ENCODE assay signal across 7 mouse cellular contexts in the genomic region with DNA sequence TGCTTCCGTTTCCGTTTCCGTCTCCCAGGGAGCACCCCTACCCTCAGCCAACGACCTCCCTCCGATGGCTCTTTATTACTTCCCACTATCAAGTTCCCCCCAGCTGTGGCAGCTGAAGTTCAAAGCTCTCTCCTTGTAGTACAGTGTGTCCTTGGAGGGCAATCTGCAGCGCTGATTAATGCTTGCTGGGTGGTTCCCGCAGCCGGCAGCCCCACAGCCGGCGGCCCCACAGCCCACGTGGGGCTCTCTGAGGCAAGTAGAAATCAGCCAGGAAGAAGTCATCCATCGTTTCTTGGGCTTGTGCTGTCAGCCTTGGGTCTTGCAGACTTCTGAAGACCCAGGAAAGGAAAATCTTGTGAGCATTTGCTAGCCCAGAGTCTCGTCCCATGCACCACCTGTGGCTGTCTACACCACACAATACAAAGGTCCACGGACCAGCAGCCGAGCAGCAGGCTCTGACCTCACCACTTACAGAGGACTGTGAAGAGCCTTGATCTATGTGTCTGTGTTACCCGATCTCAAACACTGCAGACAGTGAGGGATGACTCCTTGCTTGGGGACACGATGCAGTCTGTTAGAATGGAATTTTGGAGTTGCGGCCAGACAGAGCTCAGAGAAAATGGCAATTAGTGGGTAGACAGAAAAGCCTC.
DNase-seq lines count a peak whose midpoint lies in the region; ATAC-seq and TF ChIP-seq lines count a peak whose summit lies in the region.

No protein-coding gene starts in this region.

- 22% methylated on average over 18 of the region's 18 CpGs for WGBS in embryonic facial prominence, embryonic 13.5 days
- 13% methylated on average over 18 of the region's 18 CpGs for WGBS in limb, embryonic 11.5 days
- WGBS in midbrain, postnatal 0 days, result 39% methylated on average over 18 of the region's 18 CpGs

- no peaks in the 10 kb centered on the region for H3K9me3 ChIP-seq in embryonic facial prominence, embryonic 13.5 days
- H3K9me3 ChIP-seq in limb, embryonic 11.5 days (ENCODE audit: control insufficient read depth, low read length), result no peaks in the 10 kb centered on the region
- no peaks in the 10 kb centered on the region for H3K9me3 ChIP-seq in midbrain, postnatal 0 days (ENCODE audit: low read length)

- TF ChIP-seq CTCF in midbrain, postnatal 0 days (IDR thresholded peaks at IDR 0.05), result no peak

- no peak overlapping the region; the same call in 1 of the 2 replicates for H3K9ac ChIP-seq in embryonic facial prominence, embryonic 13.5 days
- H3K9ac ChIP-seq in limb, embryonic 11.5 days (ENCODE audit: low read length), result no peak overlapping the region
- H3K9ac ChIP-seq in midbrain, postnatal 0 days (replicated peaks; ENCODE audit: low read length, poor library complexity, severe bottlenecking), result no peak overlapping the region

- no peaks in the 10 kb centered on the region for H3K27me3 ChIP-seq in embryonic facial prominence, embryonic 13.5 days
- no peaks in the 10 kb centered on the region for H3K27me3 ChIP-seq in limb, embryonic 11.5 days (ENCODE audit: control insufficient read depth, insufficient read depth, low read length)
- H3K27me3 ChIP-seq in midbrain, postnatal 0 days (ENCODE audit: insufficient read depth, low read length), result 0 out of 2 replicates have a peak, but pooled peaks cover 3% of the 10 kb centered on the region

- peak overlapping the region; percentile 21; the same call in 1 of the 2 replicates for H3K4me2 ChIP-seq in embryonic facial prominence, embryonic 13.5 days
- H3K4me2 ChIP-seq in limb, embryonic 11.5 days (ENCODE audit: low read depth, severe bottlenecking), result peak overlapping the region; percentile 28; the same call in 1 of the 2 replicates
- H3K4me2 ChIP-seq in midbrain, postnatal 0 days (ENCODE audit: low read depth, low read length, poor library complexity, severe bottlenecking), result no peak overlapping the region

- H3K36me3 ChIP-seq in embryonic facial prominence, embryonic 13.5 days, result no peaks in the 10 kb centered on the region
- H3K36me3 ChIP-seq in limb, embryonic 11.5 days (ENCODE audit: control insufficient read depth, insufficient read depth, low read length), result no peaks in the 10 kb centered on the region
- no peaks in the 10 kb centered on the region for H3K36me3 ChIP-seq in midbrain, postnatal 0 days (ENCODE audit: insufficient read depth, low read length)

- no peak overlapping the region for H3K4me3 ChIP-seq in embryonic facial prominence, embryonic 13.5 days
- H3K4me3 ChIP-seq in limb, embryonic 11.5 days (ENCODE audit: low read depth, low read length), result no peak overlapping the region
- H3K4me3 ChIP-seq in midbrain, postnatal 0 days (ENCODE audit: low read depth, low read length), result no peak overlapping the region

- ATAC-seq in embryonic facial prominence, embryonic 13.5 days (ENCODE audit: insufficient number of reproducible peaks, insufficient read depth, low FRiP score, low TSS enrichment, low read depth), result no peak
- no peak for ATAC-seq in limb, embryonic 11.5 days (ENCODE audit: insufficient number of reproducible peaks, low FRiP score, low TSS enrichment, low read depth)
- peak; percentile 42 for ATAC-seq in midbrain, postnatal 0 days (ENCODE audit: low FRiP score)

- H3K4me1 ChIP-seq in embryonic facial prominence, embryonic 13.5 days, result peaks cover 68% of the 10 kb centered on the region
- H3K4me1 ChIP-seq in limb, embryonic 11.5 days (ENCODE audit: control insufficient read depth, insufficient read depth, low read length), result peaks cover 24% of the 10 kb centered on the region
- no peaks in the 10 kb centered on the region for H3K4me1 ChIP-seq in midbrain, postnatal 0 days (ENCODE audit: insufficient read depth, low read length)

- DNase-seq in adrenal gland, adult 2 months, result peak; percentile 87
- DNase-seq in heart, postnatal 4 days, result peak; percentile 33
- peak; percentile 62 for DNase-seq in limb, embryonic 11.5 days (ENCODE audit: low spot score)
- peak; percentile 54 for DNase-seq in midbrain, postnatal 0 days (ENCODE audit: low spot score)
- no peak for DNase-seq in frontal cortex, postnatal 25 days (ENCODE audit: low spot score in 2 of 2)
- no peak for DNase-seq in right cerebral cortex, postnatal 36 days (ENCODE audit: low spot score in 2 of 2)

- H3K27ac ChIP-seq in embryonic facial prominence, embryonic 13.5 days, result peak overlapping the region; percentile 62
- peak overlapping the region; percentile 8; the same call in 1 of the 2 replicates for H3K27ac ChIP-seq in limb, embryonic 11.5 days (replicated peaks; ENCODE audit: low read depth, low read length)
- H3K27ac ChIP-seq in midbrain, postnatal 0 days (ENCODE audit: low read depth, low read length), result peak overlapping the region; percentile 14; the same call in 1 of the 2 replicates

Comparison
In these comparisons a context has a peak if more than half of its experiments do, and no peak if none do; other contexts are left out.
1. DNase-seq: peak in adrenal gland, adult 2 months (single experiment), heart, postnatal 4 days (single experiment), limb, embryonic 11.5 days (single experiment) and midbrain, postnatal 0 days (single experiment); none in frontal cortex, postnatal 25 days (0 of 2) and right cerebral cortex, postnatal 36 days (0 of 2).
2. H3K27ac ChIP-seq: peak in every context shown above with its lines; median percentile 62 in embryonic facial prominence, embryonic 13.5 days; 14 in midbrain, postnatal 0 days; 8 in limb, embryonic 11.5 days.